In genomic region chr6:114142480-114142879, GRCm38 (mm10) we compare ENCODE assay signal across 23 mouse cellular contexts. TPM values are rescaled to one million over a fixed set of nuclear protein-coding genes. Genes with fewer than 3 reads are reported as not detected.
DNase-seq lines count a peak whose midpoint lies in the region; ATAC-seq lines count a peak whose summit lies in the region.
"Had no signal": no experiment of that assay in that cellular context is flagged by ENCODE, and none has a peak within 500 bp of the region (broad histone marks: within the 10 kb centered on the region; RNA-seq: fewer than 3 reads in every experiment).

No protein-coding gene starts in this region.

- ATAC-seq in frontal cortex, adult (ENCODE audit: low TSS enrichment) = peak; percentile 51; the same call in 1 of the 2 replicates
- no peak for ATAC-seq in forebrain, embryonic 13.5 days
- ATAC-seq: activated CD4-positive, CD25-positive, alpha-beta regulatory T cell, adult 4 months; CD4-positive, CD25-positive, alpha-beta regulatory T cell, adult 4 months; forebrain, embryonic 14.5 days; forebrain, embryonic 16.5 days; Patski had no signal

- DNase-seq in frontal cortex, postnatal 14 days (ENCODE audit: low spot score in 2 of 2) = no peak
- peak; percentile 21 for DNase-seq in layer of hippocampus, adult 9-11 months
- no peak for DNase-seq in layer of hippocampus, postnatal 25 days (ENCODE audit: extremely low spot score in 1 of 2, low spot score in 1 of 2)
- peak; percentile 37 for DNase-seq in brain, adult 2 months (ENCODE audit: low read depth, low spot score)
- DNase-seq: adrenal gland, adult 8-10 months; adrenal gland, postnatal 14 days; adrenal gland, postnatal 36 days; B cell, adult 2 months; cerebellum, adult 11-12 months; cerebellum, adult 2 months; cerebellum, adult 9-10 months; cerebellum, postnatal 25 days had no signal

- 91% methylated on average over 11 of the region's 11 CpGs for WGBS in forebrain, embryonic 13.5 days

- no peak overlapping the region for H3K4me3 ChIP-seq in forebrain, embryonic 13.5 days
- H3K4me3 ChIP-seq: embryonic facial prominence, embryonic 10.5 days; embryonic facial prominence, embryonic 12.5 days had no signal

- no peak overlapping the region for H3K27ac ChIP-seq in forebrain, embryonic 13.5 days
- H3K27ac ChIP-seq: embryonic facial prominence, embryonic 10.5 days; embryonic facial prominence, embryonic 12.5 days had no signal

- H3K36me3 ChIP-seq in forebrain, embryonic 13.5 days (ENCODE audit: poor library complexity, severe bottlenecking) = no peaks in the 10 kb centered on the region
- H3K36me3 ChIP-seq: embryonic facial prominence, embryonic 10.5 days; embryonic facial prominence, embryonic 12.5 days; G1E had no signal

- peaks cover 5% of the 10 kb centered on the region; the same call in 1 of the 2 replicates for H3K9me3 ChIP-seq in forebrain, embryonic 13.5 days (replicated peaks)
- H3K9me3 ChIP-seq: embryonic facial prominence, embryonic 10.5 days; embryonic facial prominence, embryonic 12.5 days had no signal

- H3K9ac ChIP-seq in forebrain, embryonic 13.5 days = no peak overlapping the region
- H3K9ac ChIP-seq: embryonic facial prominence, embryonic 12.5 days had no signal

- H3K4me1 ChIP-seq in forebrain, embryonic 13.5 days = peaks cover 19% of the 10 kb centered on the region
- H3K4me1 ChIP-seq: embryonic facial prominence, embryonic 10.5 days; embryonic facial prominence, embryonic 12.5 days had no signal

- H3K27me3 ChIP-seq in forebrain, embryonic 13.5 days = no peaks in the 10 kb centered on the region
- H3K27me3 ChIP-seq: embryonic facial prominence, embryonic 12.5 days had no signal

- no peak overlapping the region for H3K4me2 ChIP-seq in forebrain, embryonic 13.5 days
- H3K4me2 ChIP-seq: embryonic facial prominence, embryonic 12.5 days had no signal

RNA-seq across cellular contexts. Expression of gene Slc6a11, which starts 11.4 kb away (rescaled TPM):
- total RNA-seq in layer of hippocampus, postnatal 25 days (2021) = 10 to 100 TPM; 92.1 to 98.6 TPM
- polyA plus RNA-seq in forebrain, embryonic 13.5 days (2015; fragmentation: Nextera tagmentation; extraction: Ambion mirVana) = 2.4 and 2.6 TPM in 2 replicates
- total RNA-seq: CH12.LX had no signal
- polyA plus RNA-seq: activated CD4-positive, CD25-positive, alpha-beta regulatory T cell, adult 4 months; CD4-positive, CD25-positive, alpha-beta regulatory T cell, adult 4 months; G1E; Patski had no signal

Comparison
In these comparisons a context has a peak if more than half of its experiments do, and no peak if none do; other contexts are left out.
1. DNase-seq: peak in layer of hippocampus, adult 9-11 months (single experiment) and brain, adult 2 months (single experiment); none in frontal cortex, postnatal 14 days (0 of 2) and layer of hippocampus, postnatal 25 days (0 of 2).